Mouse (Mus musculus) retina, postnatal 1 day (tissue): ENCODE measurements at regions not wholly inside any gene's neighbourhood (a gene's known extent, or its start where the extent isn't known, plus 50 kb on each side); places are given as distances from the start of the nearest gene placed in this dataset.

Experiments used
- DNase-seq: peaks from one replicate; pipeline ENCODE4 v3.0.0-alpha.2; 2012

- DNase-seq: no peak
Observed at GRCm38 (mm10) chr17:44336842-44337241, 148.5 kb downstream of the Clic5 start.

GRCm38 (mm10) chr17:44337253-44337652 is 148.9 kb downstream of the Clic5 start:
- DNase-seq: no peak

DNA sequence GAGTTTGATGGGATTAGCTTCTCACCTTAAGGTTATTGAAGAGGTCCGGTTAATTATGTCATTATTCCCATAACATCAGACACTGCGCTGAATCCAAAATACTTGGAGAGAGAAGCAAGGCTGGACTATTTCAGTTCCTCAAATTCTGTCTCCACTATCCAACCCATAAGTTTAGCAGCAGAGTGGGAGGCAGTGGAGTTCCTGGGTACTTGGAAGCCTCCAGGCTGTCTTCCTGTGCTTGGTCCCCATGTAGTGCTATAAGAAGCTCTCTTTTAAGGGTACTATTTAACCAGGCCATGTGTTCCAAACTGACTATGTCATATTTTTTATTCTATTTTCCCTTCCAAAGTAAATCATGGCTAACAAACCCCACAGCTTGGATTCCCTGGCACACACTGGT is 156.2 kb downstream of the Clic5 start:
- DNase-seq: no peak

GRCm38 (mm10) chr17:44345374-44345773 is 157.0 kb downstream of the Clic5 start:
- no peak for DNase-seq

DNA sequence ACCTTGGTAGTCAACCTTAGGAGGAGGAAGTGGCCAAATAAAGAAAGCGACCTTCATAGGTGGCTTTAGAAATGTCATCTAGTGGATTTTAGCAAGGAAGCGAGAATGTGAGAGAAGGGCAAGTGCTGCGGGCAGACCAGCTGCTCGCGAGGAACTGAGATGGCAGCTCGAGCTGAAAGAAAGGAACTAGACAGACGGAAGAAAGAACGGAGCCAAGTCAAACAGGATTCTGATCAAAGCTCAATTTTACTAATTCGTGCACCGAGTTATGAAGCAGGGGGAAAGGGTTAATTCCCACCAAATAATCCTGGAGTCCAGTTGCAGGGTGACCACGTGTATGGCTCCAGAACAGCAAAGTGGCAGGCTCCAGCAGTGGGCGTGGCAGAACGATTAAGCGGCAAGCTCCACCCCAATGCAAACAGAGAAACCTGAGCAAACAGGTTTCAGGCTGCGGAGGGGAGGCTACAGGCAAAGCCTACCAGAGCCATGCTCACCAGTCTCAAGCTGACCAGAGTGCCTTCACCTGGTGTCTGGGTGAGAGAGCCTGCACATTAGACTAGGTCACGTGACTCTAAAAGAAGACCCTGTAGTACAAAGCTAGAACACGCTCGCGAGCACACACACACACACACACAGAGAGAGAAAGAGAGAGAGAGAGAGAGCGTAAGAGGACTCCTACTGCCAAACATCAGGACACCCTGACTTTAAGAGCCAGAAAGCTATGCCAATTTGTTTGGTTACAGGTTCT is 162.0 kb downstream of the Clic5 start:
- DNase-seq: no peak

DNA sequence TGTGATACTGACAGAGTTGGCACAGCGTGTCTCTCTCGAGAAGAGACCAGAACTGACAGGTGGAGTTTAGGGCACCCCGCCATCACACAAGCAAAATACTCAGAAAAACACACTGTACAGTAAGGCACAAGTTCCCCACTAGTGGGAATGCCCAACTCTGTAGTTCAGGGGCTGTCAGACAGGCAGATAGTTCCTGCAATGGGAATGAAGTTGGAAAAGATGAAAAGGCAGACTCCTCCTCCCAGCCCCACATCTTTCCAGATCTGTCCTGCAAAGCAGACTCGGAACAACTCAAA is 162.5 kb downstream of the Clic5 start:
- no peak for DNase-seq

GRCm38 (mm10) chr17:44351499-44352117 is 163.2 kb downstream of the Clic5 start:
- DNase-seq: peak; percentile 92

DNA sequence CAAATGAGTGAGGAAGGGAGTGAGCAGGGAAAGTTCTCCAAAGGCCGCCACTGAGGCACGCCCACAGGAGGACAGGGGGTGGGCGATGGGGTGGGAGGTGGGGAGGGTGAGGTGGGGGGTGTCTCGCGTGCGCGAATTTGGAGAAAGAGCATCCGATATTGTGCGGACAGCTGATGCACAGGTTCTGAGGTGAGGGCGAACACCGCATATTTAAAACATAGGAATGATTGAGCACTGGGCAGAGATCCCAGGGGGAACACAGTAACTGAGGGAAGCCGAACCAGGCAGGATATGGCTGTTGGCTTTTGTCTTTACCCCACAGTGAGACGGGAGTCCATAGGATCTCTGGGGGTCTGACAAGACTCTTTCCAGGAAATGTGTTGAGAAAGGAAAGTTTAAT is 163.8 kb downstream of the Clic5 start:
- no peak for DNase-seq

- no peak for DNase-seq
Observed at GRCm38 (mm10) chr17:44363111-44363510, 174.7 kb downstream of the Clic5 start.

GRCm38 (mm10) chr17:44364494-44364893 is 176.1 kb downstream of the Clic5 start:
- DNase-seq: no peak

GRCm38 (mm10) chr17:44366438-44366837 is 178.1 kb downstream of the Clic5 start:
- DNase-seq: no peak

DNA sequence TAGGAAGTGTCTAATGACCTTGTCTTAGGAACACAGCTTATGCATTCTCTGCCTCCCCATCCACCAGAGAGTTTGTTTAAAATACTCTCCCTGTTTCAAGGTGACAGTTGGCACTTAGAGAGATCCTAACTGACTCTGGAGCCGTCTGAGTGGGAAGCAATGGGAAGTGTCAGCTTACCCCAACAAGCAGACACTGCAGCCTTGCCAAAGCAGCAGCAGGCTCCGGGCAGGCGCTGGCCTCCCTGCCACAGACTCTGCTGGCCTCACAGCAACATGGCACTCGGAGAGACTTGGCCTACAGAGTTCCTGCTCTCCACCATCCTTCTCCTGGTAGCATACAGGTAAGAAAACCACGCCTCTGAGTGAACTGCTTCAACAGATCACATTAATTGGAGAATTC is 179.2 kb downstream of the Clic5 start:
- DNase-seq: no peak

DNA sequence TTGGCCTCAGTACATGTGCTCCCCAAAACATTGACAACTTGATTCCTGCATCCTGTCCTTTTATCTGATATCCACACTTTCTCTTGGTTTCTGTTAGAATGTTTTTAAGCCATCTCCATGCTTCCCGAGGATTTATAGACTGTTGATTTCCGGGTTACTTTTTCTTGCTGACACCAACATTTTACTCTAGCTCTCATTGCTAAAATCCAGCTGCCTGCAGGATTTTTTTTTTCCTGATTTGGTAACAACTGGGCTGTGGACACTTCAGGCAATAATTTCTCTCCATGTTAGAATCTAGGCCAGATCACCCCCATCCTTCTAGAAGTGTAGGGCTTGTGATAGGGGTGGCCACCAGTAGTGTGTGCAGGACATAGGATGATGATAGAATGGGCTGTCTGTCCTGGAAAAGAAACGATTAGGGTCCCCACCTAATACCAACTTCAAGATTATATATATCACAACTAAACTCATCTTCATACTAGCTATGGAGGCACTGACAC is 182.6 kb downstream of the Clic5 start:
- no peak for DNase-seq

DNA sequence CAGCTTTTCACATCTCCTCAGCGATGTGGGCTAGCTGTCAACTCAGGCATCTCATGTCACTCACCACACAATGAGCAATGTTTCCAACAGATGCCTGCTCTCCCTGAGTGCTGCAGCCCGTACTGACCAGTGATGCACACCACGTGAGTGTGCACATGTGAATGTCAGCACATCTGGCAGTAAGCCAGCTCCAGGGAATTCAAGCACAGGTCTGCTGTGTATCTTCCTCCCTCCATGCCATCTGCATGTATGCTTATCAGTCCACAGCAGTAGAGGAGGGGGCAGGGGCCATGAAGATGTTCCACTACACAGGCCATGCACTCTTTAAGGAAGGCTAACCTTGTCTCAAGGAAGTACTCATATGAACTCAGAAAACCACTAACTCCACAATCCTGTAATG is 183.2 kb downstream of the Clic5 start:
- no peak for DNase-seq

GRCm38 (mm10) chr17:44373744-44374456 is 185.5 kb downstream of the Clic5 start:
- DNase-seq: no peak

DNA sequence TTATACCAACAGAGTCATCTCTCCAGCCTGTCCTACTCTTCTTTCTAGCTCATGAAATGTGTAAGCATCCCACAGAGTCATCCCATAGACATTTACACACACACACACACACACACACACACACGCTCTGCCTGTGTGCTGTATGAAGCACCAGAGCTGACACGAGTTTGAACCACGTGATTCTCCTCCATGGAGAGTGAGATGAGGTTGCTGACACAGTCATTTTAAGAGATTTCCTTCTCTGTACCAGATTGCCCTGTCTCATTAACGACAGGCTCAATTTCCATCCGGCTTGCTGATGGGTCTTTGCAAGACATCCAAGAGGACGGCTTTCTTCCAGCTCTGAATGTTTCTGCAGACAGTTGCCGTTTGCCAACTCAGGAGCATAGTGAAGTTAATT is 190.0 kb downstream of the Clic5 start:
- peak; percentile 51 for DNase-seq

GRCm38 (mm10) chr17:44388916-44389315 is 200.5 kb downstream of the Clic5 start:
- DNase-seq: no peak

DNA sequence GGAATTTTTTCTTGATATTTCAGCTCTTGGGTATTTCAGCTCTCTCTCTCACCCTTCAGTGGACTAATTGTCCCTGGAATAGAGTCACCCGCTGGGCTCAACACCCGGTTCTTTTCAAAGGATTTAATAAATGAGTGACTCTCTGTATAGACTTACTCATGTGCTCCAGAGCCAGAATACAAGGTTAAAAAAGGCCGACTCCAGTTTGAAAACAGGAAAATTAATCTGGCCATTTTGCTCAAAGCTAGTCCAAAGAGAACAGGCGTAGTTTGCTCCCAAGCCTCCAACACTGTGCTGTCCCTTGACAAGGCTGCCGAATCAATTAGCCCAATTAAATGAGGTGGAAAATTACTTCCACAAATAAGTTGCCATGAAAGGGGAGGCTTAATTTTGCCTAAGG is 209.4 kb downstream of the Clic5 start:
- peak; percentile 85 for DNase-seq

GRCm38 (mm10) chr17:44398231-44398630 is 209.8 kb downstream of the Clic5 start:
- no peak for DNase-seq

- DNase-seq: no peak
Observed at GRCm38 (mm10) chr17:44404923-44405322, 216.5 kb downstream of the Clic5 start.

GRCm38 (mm10) chr17:44410961-44411360 is 222.6 kb downstream of the Clic5 start:
- DNase-seq: peak; percentile 32

- DNase-seq: no peak
Observed at GRCm38 (mm10) chr17:44418676-44419404, 230.5 kb downstream of the Clic5 start.

DNA sequence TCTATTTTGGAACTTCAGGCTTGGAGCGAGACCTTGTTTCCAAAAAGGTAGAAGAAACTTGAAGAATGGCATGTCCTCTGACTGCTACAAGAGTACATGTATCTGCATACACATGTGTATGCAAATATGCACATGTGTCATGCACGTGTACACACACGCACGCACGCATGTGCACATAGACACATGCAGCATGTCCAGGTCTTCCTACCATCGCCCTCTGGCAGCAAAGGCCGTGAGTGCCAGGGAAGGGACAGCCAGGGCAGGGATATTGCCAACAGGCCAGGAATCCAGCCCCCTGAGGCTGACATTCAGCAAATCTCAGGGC is 231.0 kb downstream of the Clic5 start:
- DNase-seq: no peak
